Mouse (Mus musculus): ENCODE measurements at regions not wholly inside any gene's neighbourhood (a gene's known extent, or its start where the extent isn't known, plus 50 kb on each side); places are given as distances from the start of the nearest gene placed in this dataset.

DNA sequence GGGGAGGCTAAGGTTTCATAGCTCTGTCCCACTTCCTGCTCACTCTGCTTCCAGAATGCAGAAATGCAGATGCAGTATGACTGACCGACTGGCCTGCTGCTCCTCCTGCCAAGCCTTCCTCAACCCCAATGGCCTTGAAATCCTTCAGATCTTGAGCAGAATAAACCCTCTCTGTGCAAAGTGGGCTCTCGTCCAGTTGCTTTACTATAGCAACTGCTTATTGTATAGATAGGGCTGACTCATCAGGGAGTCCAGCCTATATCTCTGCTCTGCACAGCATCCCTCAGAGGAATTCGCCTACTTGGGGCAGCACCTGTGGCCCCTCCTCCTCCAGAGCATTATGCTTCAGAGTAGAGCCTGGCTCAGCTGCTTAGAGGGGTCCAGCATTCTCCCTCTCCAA, 268.5 kb downstream of the Ccdc91 start:
- TF ChIP-seq MAFK (IDR thresholded peaks at IDR 0.05; ENCODE audit: insufficient replicate concordance, low read length) (no peak), RCOR1 (conservative IDR thresholded peaks at IDR 0.05; ENCODE audit: low read depth, low read length) (no peak), CTCF (conservative IDR thresholded peaks at IDR 0.05 in 1 of 2, IDR thresholded peaks at IDR 0.05 in 1 of 2; ENCODE audit: low read depth in 2 of 2, low read length in 2 of 2) (no peak), E2F4 (IDR thresholded peaks at IDR 0.05; ENCODE audit: insufficient replicate concordance, low read depth, low read length) (no peak), UBTF (IDR thresholded peaks at IDR 0.05; ENCODE audit: low read depth, low read length) (no peak), ZC3H11A (IDR thresholded peaks at IDR 0.05; ENCODE audit: low read depth, low read length) (no peak), TBP (conservative IDR thresholded peaks at IDR 0.05; ENCODE audit: low read depth, low read length) (no peak), NRF1 (IDR thresholded peaks at IDR 0.05; ENCODE audit: low read depth, low read length) (no peak), POLR2A (IDR thresholded peaks at IDR 0.05; ENCODE audit: low read depth, low read length) (no peak), HCFC1 (IDR thresholded peaks at IDR 0.05; ENCODE audit: low read depth, low read length) (no peak), TCF12 (IDR thresholded peaks at IDR 0.05; ENCODE audit: low read depth, low read length) (no peak), MAZ (IDR thresholded peaks at IDR 0.05; ENCODE audit: low read depth, low read length) (no peak), SMC3 (IDR thresholded peaks at IDR 0.05; ENCODE audit: low read depth, low read length) (no peak), CHD2 (IDR thresholded peaks at IDR 0.05; ENCODE audit: low read length) (no peak)

Data from CH12.LX (cell line).